Mouse (Mus musculus) left cerebral cortex, postnatal 36 days (tissue): ENCODE results near the gene Kbtbd4. TPM values are rescaled to one million over a fixed set of nuclear protein-coding genes. Genes with fewer than 3 reads are reported as not detected.
A peak's percentile ranks its signal among the peaks of the same experiment; 100 is the strongest.
"Not testable (repeated sequence)": the region's sequence is repeated elsewhere in the genome, so short reads cannot be mapped to it uniquely, and the experiment has no call there.

Experiments
- DNase-seq, 2 experiments: peaks; one replicate each; pipeline ENCODE4 v3.0.0; 2021 to 2022; ENCODE audit warnings: low spot score in 2 of 2, mixed read lengths in 1 of 2
- intact Hi-C: fragments of 180-260 bp; cut with DNase I; formaldehyde crosslinking; loops from one replicate; pipeline ENCODE4 v1.15.1; 2025
- total RNA-seq, 2 experiments: library from RNA; stranded (reverse); gene quantifications; 2 replicates each; pipeline ENCODE4 v1.2.3; 2021

Gene Kbtbd4
- total RNA-seq, 2 experiments from 2014 or later, result 39.6 to 39.8 TPM

DNA sequence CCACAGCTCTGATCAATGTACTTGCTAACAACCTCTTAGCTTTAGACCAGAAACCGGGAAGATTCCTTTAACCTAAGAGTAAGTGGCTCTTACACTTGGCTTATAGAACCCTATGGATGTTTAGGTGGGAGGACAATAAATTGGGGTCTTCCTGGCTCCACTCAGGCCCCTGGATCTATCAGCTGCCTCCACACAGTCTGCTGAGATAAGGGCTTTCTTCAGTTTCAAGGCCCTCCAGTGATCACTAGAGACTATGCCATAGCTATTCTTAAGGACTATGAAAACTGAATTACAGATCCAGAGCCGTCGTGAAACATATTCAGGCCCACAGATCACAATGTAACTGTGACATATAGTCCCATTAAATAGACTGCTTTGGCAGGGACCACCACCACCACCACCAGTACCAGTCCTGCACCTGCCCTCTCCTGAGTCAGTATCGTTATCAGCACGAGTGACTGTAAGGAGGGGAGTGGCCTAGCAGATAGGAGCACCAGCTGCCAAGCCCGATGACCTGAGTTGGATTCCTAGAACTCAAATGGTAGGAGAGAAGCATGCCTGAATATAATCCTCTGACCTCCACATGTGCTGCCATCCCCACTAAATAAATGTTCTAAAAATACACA is 10.8 kb upstream of the Kbtbd4 start:
- intact Hi-C loops, result no loop called here
- no peak for DNase-seq

DNA sequence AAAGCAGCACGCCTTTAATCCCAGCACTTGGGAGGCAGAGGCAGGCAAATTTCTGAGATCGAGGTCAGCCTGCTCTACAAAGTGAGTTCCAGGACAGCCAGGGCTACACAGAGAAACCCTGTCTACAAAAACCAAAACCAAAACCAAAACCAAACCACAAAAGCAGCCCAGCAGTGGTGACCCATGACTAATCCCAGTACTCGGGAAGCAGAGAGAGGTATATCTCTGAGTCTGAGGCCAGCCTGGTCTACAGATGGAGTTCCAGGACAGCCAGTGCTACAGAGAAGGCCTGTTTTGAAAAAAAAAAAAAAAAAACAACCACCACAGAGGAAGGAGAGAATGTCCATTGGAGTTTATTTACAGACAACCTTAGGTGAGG is 10.3 kb upstream of the Kbtbd4 start:
- intact Hi-C loops, result not testable (repeated sequence)

GRCm38 (mm10) chr2:90903398-90903797 is 1.1 kb upstream of the Kbtbd4 start:
- intact Hi-C loops, result no loop called here
- no peak for DNase-seq

More for the DNA sequence above, 10.3 kb upstream of the Kbtbd4 start:
- not testable (repeated sequence) for DNase-seq

DNA sequence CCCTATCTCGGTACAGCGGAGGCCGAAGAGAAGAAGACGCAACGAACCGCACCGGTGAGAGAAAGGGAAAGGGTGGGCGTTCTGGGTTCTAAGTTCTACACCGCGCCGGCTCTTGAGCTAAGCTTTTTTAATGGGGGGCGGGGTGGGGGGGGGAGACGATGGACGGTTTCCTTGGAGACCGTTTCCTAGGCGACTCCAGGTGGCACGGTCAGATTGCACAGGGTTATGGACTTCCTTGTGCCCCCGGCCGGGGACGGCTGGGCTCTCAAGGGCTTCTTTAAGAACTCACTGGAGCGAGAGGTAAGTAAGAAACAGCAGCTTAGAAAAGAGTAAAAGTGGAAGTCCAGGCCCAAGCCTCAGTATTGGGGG is 300 bp downstream of the Kbtbd4 start:
- intact Hi-C loops, result no loop called here
- DNase-seq, result no peak

DNA sequence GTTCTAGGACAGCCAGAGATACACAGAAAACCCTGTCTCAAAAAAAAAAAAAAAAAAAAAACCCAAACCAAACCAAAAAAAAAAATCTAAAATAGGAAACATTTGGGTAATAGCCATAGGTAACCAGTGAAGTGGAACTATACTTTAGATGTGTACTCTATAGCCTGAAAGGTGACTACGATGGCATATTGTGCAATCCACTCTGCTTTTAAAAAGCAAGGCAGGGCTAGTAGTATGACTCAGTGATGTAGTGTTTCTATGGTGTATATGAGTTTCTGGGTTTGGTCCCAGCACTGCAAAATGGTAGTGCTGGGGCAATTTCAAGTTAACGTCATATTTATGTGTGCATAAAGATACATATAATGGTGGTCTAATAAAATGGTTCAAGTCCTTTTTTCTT is 2.2 kb downstream of the Kbtbd4 start:
- DNase-seq, result no peak
- intact Hi-C loops, result no loop called here

- DNase-seq, result no peak
- intact Hi-C loops, result loop anchor here (10.0 kb wide), 1 partner anchor 154 kb away; no protein-coding TSS in a partner anchor
Measured at GRCm38 (mm10) chr2:90910861-90911260, 6.3 kb downstream of the Kbtbd4 start.

DNA sequence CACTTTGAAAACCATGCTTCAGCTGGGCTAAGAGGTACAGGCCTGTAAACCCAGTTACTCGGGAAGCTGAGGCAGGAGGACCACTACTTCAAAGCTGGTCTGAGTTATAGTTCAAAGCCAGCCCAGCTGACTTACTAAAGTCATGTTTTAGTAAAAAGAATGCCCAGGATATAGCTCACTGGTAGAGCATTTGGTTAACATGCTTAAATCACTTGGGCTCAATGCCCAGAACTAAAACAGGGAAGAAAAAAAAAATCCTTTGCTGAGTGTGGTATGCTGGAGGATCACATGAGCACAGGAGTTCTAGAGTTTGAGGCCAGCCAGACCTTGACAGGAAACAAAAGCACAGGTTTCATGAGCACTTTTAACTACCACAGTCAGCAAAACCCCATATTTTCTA is 7.1 kb downstream of the Kbtbd4 start:
- intact Hi-C loops, result loop anchor here (10.0 kb wide), 1 partner anchor 153 kb away; no protein-coding TSS in a partner anchor
- DNase-seq, result no peak

DNA sequence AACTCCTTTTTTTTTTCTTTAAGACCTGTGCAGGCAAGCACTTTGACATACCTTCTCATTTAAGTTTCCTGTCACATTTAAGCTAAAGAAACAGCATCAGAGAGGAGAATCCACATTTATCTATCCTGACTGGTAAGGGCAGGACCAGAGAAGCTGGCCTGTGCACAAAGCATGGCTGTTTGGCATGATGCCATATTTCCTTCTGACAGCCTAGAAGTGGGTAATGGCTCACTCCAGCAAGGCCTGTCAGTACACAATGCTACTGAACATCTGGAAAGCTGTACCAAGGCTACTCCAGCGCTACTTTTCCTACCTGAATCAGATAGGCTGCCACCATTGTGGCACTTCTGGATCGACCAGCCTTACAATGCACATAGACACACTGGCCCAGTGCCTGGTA is 9.1 kb downstream of the Kbtbd4 start:
- DNase-seq, result no peak
- intact Hi-C loops, result loop anchor here (10.0 kb wide), 1 partner anchor 151 kb away; no protein-coding TSS in a partner anchor

- intact Hi-C loops, result loop anchor here (10.0 kb wide), 1 partner anchor 149 kb away; no protein-coding TSS in a partner anchor
- DNase-seq, result no peak
Measured at GRCm38 (mm10) chr2:90915516-90915915, 11.0 kb downstream of the Kbtbd4 start.

- intact Hi-C loops, result loop anchor here (10.0 kb wide), 1 partner anchor 148 kb away; no protein-coding TSS in a partner anchor
- DNase-seq, result no peak
Measured at GRCm38 (mm10) chr2:90916560-90917232, 12.2 kb downstream of the Kbtbd4 start.

DNA sequence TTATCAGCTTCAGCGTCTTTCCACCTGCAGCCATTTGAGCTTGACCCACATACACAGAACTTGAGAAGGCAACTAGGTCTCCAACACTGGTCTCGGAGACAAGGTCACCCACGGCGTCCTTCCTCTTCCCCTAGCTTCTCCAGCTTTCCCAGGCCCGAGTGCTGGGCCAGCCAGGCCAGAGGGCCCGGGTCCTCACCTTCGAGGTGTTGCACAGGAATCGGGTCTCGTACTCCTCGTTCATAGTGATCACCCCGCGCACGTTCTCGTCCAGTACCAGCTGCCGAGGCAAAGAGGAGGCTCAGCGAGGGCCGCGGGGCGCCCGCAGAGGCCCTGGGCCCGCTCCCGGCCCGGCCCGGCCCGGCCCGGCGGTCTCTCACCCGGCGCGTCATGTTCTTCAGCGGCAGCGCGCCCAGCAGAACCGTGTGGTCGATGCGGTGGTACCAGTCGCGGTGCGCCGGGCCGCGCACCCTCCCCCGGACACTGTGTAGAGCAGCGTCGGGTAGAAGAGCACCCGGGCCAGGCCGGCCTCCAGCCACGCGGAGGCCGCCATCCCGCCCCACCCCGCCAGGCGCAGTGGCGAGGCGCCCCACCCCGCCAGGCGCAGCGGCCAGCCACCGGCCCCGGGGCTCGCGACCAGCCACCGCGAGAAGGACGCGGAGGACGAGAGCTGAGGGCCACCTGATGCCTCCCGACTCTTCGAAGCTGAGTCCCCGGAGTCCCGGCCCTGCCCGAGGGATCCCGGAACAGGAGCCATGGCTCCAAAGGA is 12.9 kb downstream of the Kbtbd4 start:
- intact Hi-C loops, result loop anchor here (10.0 kb wide), 1 partner anchor 147 kb away; no protein-coding TSS in a partner anchor
- DNase-seq, result peak; percentile 65 to 66

GRCm38 (mm10) chr2:90917999-90918698 is 13.6 kb downstream of the Kbtbd4 start:
- no peak for DNase-seq
- intact Hi-C loops, result loop anchor here (10.0 kb wide), 1 partner anchor 147 kb away; no protein-coding TSS in a partner anchor

- DNase-seq, result no peak
- intact Hi-C loops, result no loop called here
Measured at GRCm38 (mm10) chr2:90921178-90921577, 16.6 kb downstream of the Kbtbd4 start.

DNA sequence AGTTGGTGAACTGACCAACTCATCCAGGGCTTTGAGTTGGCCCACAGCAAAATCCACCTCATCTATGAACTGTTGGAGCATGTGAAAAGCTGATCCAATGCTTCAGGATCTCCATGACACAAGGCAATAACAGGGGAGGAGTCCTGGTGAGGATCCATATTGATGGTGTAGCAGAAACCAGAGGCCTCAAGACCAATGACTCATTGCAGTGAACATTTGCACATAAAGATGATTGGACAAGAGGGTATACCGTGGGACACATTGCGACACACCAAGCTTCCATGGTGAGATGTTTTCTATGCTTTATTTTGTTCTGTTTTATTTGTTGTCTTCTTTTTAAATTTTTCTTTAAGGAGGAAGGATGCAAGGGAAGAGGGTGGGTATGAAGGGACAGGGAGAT is 18.1 kb downstream of the Kbtbd4 start:
- intact Hi-C loops, result no loop called here
- no peak for DNase-seq

GRCm38 (mm10) chr2:90928566-90928965 is 24.0 kb downstream of the Kbtbd4 start:
- intact Hi-C loops, result no loop called here

DNA sequence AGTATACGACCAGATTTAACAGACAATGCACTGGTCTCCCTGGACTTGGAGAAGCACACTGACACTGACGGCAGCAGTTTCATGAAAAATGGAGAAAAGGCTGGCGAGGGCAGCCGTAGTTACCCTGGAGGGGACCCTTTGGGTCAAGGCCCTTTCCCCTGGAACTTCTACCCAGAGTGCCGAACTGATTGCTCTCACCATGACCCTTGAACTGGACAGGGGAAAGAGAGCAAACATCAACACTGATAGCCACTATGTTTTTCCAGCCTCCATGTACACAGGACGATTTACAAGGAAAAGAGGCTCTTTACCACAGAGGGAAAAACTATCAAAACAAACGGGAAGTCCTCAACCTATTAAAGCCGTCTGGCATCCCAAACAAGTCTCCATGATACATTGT is 27.3 kb downstream of the Kbtbd4 start:
- intact Hi-C loops, result no loop called here
- no peak for DNase-seq

More at GRCm38 (mm10) chr2:90928566-90928965, 24.0 kb downstream of the Kbtbd4 start:
- no peak for DNase-seq

- intact Hi-C loops, result no loop called here
- DNase-seq, result no peak
Measured at GRCm38 (mm10) chr2:90932273-90932672, 27.7 kb downstream of the Kbtbd4 start.

DNA sequence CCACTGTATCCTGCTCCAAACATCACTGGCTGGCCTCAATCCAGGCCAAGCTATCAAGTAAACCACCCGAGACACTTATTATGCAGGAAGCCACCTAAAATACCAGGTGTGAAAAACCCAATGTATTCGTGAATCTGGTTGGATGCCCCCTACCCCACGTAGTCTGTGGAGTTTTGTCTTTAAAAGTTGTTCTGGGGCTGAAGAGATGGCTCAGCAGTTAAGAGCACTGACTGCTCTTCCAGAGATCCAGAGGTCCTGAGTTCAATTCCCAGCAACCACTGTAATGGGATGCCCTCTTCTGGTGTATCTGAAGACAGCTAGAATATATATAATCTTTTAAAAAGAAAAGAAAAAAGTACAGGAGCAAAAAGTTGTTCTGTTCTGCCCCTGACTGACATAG is 33.8 kb downstream of the Kbtbd4 start:
- no peak for DNase-seq
- intact Hi-C loops, result no loop called here

- no peak for DNase-seq
Measured at GRCm38 (mm10) chr2:90939750-90940149, 35.2 kb downstream of the Kbtbd4 start.

More at GRCm38 (mm10) chr2:90939750-90940149, 35.2 kb downstream of the Kbtbd4 start:
- intact Hi-C loops, result loop anchor here (2.0 to 5.0 kb wide), 3 partner anchors 25 to 115 kb away; partner anchors contain the start of gene Psmc3
